Mouse (Mus musculus) right cerebral cortex, adult 18-20 months (tissue): ENCODE measurements at regions not wholly inside any gene's neighbourhood (a gene's known extent, or its start where the extent isn't known, plus 50 kb on each side); places are given as distances from the start of the nearest gene placed in this dataset.
"Not testable (repeated sequence)": the region's sequence is repeated elsewhere in the genome, so short reads cannot be mapped to it uniquely, and the experiment has no call there.

Experiments used
- DNase-seq: peaks from one replicate; pipeline ENCODE4 v3.0.0; 2022; ENCODE audit warnings: mixed read lengths

- not testable (repeated sequence) for DNase-seq
Measured at GRCm38 (mm10) chr6:67673316-67673715, 137.7 kb upstream of the Tacstd2 start.

DNA sequence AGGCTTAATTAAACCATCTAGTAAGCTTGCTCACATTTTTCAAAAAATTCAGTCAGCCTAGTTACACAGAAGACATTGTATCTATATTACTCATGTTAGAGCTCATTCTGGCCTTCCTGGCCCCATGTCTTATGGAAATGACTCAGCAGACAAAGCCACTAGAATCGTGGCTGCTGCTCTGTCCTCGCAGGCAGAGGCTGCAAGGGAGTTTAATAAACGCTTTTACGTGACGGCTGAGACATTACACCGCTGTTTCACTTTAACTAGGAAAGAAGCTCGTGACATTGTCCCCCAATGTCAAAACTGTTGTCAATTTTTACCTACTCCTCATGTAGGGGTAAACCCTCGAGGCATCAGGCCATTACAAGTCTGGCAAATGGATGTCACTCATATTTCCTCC is 132.5 kb upstream of the Tacstd2 start:
- not testable (repeated sequence) for DNase-seq

DNA sequence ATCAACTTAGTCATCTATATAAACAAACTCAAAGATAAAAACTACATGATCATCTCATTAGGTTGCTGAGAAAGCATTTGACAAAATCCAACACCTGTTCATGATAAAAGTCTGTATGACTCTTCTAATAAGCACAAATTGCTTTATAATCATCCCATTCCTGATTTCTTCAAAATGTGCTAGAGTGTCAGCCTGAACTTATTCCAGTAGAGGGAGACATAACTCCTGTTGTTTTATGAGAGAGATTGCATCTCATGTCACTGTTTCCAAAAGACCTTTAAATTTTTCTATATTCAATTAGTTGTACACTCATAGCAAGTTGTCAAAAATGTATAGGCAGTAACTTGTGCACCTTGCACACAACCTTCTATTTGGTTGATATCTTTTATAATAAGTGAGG is 96.0 kb upstream of the Tacstd2 start:
- DNase-seq: no peak

DNA sequence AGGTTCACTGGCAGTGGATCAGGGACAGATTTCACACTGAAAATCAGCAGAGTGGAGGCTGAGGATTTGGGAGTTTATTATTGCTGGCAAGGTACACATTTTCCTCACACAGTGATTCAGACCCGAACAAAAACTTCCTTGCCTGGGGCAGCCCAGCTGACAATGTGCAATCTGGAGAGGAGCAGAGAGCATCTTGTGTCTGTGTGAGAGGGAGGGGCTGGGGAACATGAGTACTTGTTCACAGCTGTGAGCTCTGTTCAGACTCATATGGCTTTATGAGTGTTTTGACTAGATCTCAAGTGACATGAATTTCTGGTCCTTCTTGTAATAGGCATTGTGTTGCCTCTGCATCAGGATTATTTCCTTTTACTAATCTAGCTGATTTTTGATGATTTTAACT is 74.8 kb upstream of the Tacstd2 start:
- no peak for DNase-seq

GRCm38 (mm10) chr6:67609461-67609860 is 73.9 kb upstream of the Tacstd2 start:
- DNase-seq: not testable (repeated sequence)
